Mouse (Mus musculus): ENCODE measurements at regions not wholly inside any gene's neighbourhood (a gene's known extent, or its start where the extent isn't known, plus 50 kb on each side); places are given as distances from the start of the nearest gene placed in this dataset.

DNA sequence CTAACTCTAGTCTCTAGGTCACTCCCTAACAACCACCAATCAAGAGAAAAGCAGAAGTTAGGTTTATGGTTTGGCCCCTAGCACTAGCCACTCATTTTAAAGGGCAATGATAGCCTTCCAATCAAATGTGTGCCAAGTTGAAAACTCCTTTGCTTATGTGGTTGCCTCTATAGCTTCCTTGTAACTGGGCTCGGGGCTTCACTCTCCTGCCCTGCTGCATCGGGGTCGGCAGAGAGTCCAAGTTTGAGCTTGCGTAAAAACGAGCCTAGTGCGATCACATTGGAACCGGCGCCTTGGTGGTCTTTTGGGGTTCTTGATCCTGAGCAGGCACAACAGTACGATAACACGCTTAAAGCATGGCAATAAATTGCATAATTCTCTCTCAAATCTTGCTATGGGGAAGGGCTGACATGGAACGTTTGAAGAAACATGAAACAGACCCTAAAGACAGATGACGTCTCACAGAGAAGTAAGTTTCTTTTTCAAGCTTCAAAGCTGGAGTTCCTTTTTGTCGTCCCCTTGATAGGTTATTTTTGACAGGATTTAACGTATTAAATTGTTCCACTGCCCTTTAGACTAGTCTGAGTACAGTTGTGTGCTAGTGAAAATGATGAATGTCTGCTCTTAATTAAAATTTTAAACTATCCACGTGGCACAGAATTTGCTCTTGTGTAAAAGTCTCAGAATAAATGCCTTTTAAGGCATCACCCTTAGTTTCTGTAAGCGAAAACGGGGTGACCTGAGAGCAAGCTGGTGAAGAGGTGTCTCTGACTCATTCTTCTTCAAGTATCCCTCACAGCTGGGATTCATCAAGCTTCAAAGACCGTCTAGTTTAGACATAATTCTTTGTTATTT, 52.0 kb downstream of the 4930426L09Rik start:
- peak in 1 of 2 experiments; percentile 12 for DNase-seq

DNA sequence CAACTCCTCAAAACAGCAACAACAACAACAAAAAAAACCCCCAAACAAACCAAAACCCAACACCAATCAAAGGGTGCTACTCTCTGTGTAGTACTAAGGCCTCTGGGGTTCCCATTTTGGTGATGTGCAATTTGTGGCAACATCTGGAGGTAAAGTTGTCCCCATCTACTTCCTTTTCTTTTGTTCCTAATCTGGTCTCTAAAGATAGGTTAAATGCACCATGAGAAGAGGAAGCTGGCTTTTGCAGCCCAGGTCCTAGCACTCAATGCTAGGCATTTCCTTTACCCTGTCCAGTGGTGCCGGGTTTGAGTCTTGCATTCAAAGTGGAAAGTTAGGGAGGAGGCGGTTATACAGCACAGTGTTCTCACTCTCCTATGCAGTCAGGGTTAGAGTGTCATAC, 57.4 kb downstream of the 4930426L09Rik start:
- peak in 1 of 2 experiments; percentile 21 for DNase-seq

- no peak for DNase-seq
These were observed 59.7 kb downstream of the 4930426L09Rik start for GRCm38 (mm10) chr2:19057859-19058258.

DNA sequence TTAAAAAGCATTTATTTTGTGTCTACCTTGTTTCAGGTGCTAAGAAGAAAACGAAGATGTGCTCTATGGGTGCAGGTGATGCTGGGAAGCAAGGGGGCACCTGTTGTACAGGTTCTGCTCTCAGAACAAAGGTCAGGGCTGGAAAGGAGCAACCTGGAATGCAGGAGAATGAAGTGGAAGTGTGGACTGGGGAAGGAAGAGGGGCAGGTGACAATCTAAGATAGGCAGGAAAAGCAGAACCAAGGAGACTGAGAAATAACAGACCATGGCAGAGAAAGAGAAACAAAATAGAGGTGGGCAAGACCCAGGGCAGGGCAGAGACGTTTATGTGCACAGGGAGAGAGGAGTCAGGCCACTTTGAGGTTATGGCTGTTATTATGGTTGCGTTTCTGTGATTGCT, 60.6 kb downstream of the 4930426L09Rik start:
- DNase-seq = no peak

- peak in 1 of 2 experiments; percentile 33 for DNase-seq
These were observed 61.1 kb downstream of the 4930426L09Rik start for GRCm38 (mm10) chr2:19059246-19059645.

DNA sequence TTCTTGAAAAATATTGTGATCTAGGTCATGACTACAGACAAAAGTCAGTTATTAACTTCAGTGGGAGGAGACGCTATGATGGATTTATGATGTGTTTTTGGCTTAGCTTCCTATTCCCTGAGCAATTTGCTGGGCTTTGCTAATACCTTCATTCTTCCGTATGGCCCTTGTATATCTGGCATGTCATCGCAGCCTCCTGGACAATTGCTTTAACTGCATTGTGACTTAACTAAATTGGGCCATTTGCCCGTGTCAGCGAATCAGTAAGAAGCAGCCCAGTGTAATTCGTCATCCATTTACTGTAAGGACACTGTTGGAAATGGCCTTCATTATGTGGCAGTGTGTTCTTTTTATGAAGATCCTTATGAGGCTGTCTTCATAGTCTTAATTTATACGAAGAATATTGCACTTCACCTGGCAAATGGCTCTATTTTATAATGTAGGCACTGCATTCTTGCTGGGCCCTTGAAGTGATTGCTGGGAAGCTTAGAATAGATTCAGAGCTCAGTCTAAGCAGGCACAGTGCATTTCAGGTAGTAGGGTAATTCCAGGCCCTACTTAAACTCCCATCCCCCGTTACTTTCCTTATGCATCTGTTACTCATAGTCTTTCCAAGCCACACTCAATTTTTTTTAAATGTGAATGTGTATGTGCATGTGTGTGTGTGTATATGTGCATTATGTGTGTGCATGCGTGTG, 62.2 kb downstream of the 4930426L09Rik start:
- DNase-seq = no peak

DNA sequence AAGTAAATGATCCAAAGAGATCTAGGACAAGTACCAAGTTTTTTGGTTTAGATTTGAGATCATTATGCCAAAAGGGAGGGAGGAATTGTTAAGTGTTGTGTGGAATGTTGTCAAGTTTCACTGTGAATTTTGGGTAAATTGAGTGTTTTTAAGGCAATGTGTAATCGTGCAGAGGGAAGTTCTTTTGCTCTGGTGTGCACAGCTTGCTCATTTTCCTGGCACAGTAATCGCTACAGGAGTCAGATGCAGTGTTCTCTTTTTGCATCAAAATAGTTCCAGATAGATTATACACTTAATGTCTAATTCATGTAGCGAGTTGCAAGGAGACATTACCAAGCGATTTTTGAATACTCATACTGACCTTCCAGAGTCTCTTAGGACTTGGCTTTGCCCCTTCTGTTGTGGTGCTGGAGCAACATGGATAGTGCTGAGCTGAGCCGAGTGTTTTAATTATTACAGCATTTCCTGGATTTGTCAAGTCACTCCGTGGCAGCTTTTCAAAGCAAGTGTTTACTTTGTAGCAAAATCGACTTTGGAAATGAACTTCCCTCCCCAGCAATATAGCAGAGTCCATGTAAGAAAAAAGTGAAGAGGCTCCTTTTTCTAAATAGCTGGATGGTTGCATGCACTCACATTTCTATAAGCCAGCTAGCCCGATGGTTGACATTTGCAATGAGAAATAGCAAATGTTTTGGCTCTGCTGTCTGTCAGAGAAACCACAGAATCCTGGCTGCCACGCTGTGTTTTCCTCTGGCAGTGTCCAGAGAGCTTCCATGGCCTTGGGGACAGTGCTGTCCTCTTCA, 66.6 kb downstream of the 4930426L09Rik start:
- DNase-seq = peak; percentile 60 to 70

DNA sequence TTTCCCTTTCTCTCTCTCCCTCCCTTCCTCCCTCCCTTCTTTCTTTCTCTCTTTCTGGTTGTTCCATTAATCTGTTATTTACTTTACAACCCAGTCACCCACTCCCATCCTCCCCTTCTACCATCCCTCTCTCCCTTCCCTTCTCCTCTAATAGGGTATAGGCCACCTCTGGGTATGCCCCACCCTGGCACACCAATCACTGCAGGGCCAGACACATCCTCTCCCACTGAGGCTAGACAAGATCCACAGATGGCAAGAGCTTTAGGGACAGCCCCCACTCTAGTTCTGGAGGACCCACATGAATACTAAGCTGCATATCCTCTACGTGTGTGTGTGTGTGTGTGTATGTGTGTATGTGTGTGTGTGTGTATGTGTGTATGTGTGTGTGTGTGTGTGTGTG, 67.4 kb downstream of the 4930426L09Rik start:
- DNase-seq = no peak

DNA sequence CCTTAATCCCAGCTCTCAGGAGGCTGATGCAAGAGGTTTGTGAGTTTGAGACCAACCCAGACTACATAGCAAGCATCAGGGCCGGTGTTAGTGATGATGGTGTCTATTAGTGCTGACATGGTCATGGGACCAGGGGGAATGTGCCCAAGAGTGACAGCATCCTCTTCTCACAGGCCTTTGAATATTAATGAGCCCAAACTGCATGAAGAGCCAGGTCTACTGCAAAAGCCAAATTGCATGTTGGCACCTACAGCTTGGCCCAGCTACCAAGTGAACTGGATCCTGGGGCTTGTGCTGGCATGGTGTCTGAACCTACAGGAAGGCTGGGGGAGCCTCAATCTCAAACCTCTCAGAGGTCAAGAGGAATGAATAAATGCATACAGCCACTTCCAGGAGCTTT, 70.0 kb downstream of the 4930426L09Rik start:
- no peak for DNase-seq

DNA sequence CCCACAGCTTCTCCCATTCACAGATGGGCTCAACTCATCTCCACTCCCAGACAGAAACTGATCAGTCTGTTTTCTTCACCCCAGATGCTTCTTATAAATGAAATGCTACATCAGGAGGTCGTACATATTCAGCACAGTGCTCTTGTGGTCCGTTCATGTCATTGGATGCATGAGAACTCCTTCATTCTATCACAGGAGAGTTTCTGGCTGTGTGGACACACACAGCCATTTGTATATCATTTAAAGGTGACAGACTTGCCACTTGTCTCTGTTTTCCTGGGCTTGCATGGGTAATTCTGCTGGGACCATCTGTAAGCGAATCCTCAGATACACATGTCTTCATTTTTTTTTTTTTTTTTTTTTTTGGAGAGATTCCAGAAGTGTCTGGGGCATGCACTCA, 85.7 kb downstream of the 4930426L09Rik start:
- no peak for DNase-seq

DNA sequence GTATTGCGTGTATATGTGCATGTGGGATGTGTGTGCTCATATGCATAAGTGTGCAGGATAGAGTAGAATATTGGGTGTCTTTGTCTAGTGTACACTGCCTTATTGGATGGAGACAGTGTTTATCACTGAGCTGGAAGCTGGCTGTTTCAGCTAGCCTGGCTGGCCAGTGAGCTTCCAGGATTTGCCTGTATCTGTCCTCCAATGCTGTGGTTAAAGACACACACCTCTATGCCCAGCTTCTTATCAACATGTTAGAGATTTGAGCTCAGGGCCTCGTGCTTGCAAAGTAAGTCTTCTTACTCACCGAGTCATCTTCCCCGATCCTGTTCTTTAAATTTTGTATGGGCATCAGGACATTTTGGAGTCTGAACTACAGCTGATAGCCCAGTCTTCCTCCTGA, 87.0 kb downstream of the 4930426L09Rik start:
- DNase-seq = no peak

- DNase-seq = no peak
These were observed 88.0 kb downstream of the 4930426L09Rik start for GRCm38 (mm10) chr2:19086167-19086566.

DNA sequence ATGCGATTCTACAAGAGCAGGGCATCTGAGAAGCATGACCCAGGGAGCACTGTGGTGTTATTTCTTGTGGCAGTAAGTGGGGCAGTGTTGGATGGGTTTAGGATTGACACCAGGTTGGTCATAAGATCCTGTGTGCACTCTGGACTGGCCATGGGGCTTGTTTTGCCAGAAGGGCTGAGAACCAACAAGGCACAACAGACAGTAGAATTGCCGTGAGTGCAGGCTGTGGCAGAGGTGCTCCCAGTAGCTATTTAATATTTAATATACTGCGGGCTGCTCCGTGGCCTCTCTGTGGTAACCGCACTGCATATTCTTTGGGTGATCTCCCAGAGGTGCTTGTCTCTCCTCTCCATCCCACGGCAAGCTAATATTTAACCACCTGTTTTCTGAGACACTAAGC, 88.5 kb downstream of the 4930426L09Rik start:
- no peak for DNase-seq

- no peak for DNase-seq
These were observed 99.7 kb upstream of the Armc3 start for GRCm38 (mm10) chr2:19099384-19099783.

GRCm38 (mm10) chr2:19108753-19109152, 90.3 kb upstream of the Armc3 start:
- DNase-seq = peak in 1 of 2 experiments; percentile 5

- no peak for DNase-seq
These were observed 79.2 kb upstream of the Armc3 start for GRCm38 (mm10) chr2:19119871-19120270.

GRCm38 (mm10) chr2:19132864-19133263, 66.2 kb upstream of the Armc3 start:
- no peak for DNase-seq

DNA sequence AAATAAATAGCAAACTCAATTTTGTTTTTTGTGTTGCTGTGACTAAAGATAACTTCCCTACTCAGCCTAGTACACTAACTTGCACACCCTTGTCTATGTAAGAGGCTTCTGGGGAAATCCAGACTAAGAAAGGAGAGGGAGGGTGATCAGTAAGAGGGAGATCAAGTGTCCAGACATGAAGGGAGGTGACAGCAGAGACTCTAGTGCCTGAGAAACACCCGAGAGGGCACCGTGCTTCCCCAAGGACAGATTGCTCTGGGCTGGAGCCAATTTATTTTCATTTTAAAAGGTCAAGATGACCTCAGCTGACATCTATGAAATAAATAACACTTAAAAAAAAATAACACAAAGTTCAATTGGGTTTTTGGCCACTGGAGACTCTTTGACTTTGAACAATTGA, 56.5 kb upstream of the Armc3 start:
- peak in 1 of 2 experiments; percentile 9 for DNase-seq

GRCm38 (mm10) chr2:19145412-19145811, 53.7 kb upstream of the Armc3 start:
- peak in 1 of 2 experiments; percentile 12 for DNase-seq

- DNase-seq = peak; percentile 49 to 50
These were observed 53.2 kb upstream of the Armc3 start for GRCm38 (mm10) chr2:19145881-19146280.

DNA sequence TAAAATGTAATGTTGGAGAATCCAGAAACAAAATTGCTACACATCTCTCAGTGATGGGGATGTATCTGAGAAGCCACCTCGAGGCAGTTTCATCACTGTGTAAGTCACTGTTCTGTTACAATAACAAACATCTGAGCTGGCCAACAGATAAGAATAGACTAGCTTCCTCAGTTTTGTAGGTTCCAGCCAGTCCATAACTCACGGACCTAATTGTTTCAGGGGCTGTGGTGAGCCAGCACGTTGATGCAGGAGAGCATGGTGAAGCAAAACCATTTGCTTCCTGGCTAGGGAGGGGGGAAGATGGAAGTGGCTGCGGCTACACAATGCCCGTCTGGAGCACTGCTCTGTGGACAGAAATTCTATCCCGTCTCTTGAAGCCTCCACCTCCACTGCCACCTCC, 52.8 kb upstream of the Armc3 start:
- DNase-seq = peak in 1 of 2 experiments; percentile 10

DNA sequence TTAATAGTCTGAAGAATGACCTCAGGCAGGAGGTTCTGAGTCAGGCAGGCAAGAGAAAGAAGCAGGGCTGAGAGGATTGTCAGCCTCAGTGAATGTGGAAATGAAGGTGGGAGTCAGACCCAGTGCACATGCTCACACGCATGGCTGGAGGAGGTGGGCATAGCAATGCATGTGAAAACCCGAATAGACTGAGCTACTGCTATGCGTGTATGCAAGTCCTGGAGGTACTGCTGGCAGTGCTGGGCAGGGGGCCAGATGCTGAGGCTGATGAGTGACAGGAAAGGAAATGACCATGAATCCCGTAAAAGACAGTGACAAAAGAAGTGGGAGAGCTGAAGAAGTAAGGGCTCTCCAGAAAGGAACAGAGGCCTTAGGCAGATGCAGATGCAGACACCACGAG, 50.3 kb upstream of the Armc3 start:
- DNase-seq = no peak
